Mouse (Mus musculus) NIH3T3 (cell line): Measurements from ENCODE around the gene Rora.

Source experiments
- DNase-seq: peaks from one replicate; pipeline ENCODE4 v3.0.0-alpha.2; 2012; ENCODE audit warnings: low read depth

Gene Rora

GRCm38 (mm10) chr9:68760876-68761275 lies 107.3 kb downstream of the Rora start:
- no peak for DNase-seq

- DNase-seq = no peak
Observed at GRCm38 (mm10) chr9:68761672-68762071, 108.1 kb downstream of the Rora start.

GRCm38 (mm10) chr9:68765595-68765994 lies 112.0 kb downstream of the Rora start:
- no peak for DNase-seq

GRCm38 (mm10) chr9:68769638-68770037 lies 116.1 kb downstream of the Rora start:
- no peak for DNase-seq

- no peak for DNase-seq
Observed at GRCm38 (mm10) chr9:68771383-68771782, 117.8 kb downstream of the Rora start.

- DNase-seq = no peak
Observed at GRCm38 (mm10) chr9:68773770-68774169, 120.2 kb downstream of the Rora start.

- DNase-seq = no peak
Observed at GRCm38 (mm10) chr9:68782011-68782410, 128.4 kb downstream of the Rora start.

- DNase-seq = no peak
Observed at GRCm38 (mm10) chr9:68782604-68783003, 129.0 kb downstream of the Rora start.

- DNase-seq = no peak
Observed at GRCm38 (mm10) chr9:68783246-68783645, 129.7 kb downstream of the Rora start.

- no peak for DNase-seq
Observed at GRCm38 (mm10) chr9:68786614-68787293, 133.2 kb downstream of the Rora start.

- DNase-seq = no peak
Observed at GRCm38 (mm10) chr9:68787665-68788064, 134.1 kb downstream of the Rora start.

GRCm38 (mm10) chr9:68790922-68791321 lies 137.3 kb downstream of the Rora start:
- no peak for DNase-seq

- no peak for DNase-seq
Observed at GRCm38 (mm10) chr9:68791982-68792540, 138.5 kb downstream of the Rora start.

- DNase-seq = no peak
Observed at GRCm38 (mm10) chr9:68795314-68795713, 141.7 kb downstream of the Rora start.

GRCm38 (mm10) chr9:68798221-68798620 lies 144.6 kb downstream of the Rora start:
- DNase-seq = no peak

GRCm38 (mm10) chr9:68799065-68799464 lies 145.5 kb downstream of the Rora start:
- no peak for DNase-seq

GRCm38 (mm10) chr9:68804229-68804628 lies 150.6 kb downstream of the Rora start:
- no peak for DNase-seq

- no peak for DNase-seq
Observed at GRCm38 (mm10) chr9:68805776-68806175, 152.2 kb downstream of the Rora start.

- DNase-seq = no peak
Observed at GRCm38 (mm10) chr9:68807735-68808134, 154.1 kb downstream of the Rora start.

GRCm38 (mm10) chr9:68809536-68809935 lies 155.9 kb downstream of the Rora start:
- DNase-seq = peak; percentile 27

- no peak for DNase-seq
Observed at GRCm38 (mm10) chr9:68814723-68815122, 161.1 kb downstream of the Rora start.

- DNase-seq = no peak
Observed at GRCm38 (mm10) chr9:68815877-68816276, 162.3 kb downstream of the Rora start.

- DNase-seq = no peak
Observed at GRCm38 (mm10) chr9:68820036-68820435, 166.4 kb downstream of the Rora start.

- DNase-seq = no peak
Observed at GRCm38 (mm10) chr9:68820478-68820877, 166.9 kb downstream of the Rora start.
